Mouse (Mus musculus): ENCODE measurements at regions not wholly inside any gene's neighbourhood (a gene's known extent, or its start where the extent isn't known, plus 50 kb on each side); places are given as distances from the start of the nearest gene placed in this dataset.

- DNase-seq, result no peak
These were observed 50.6 kb upstream of the Itga6 start for GRCm38 (mm10) chr2:71694758-71695310.
